Mouse (Mus musculus): ENCODE results near the gene Tmem132b. TPM values are rescaled to one million over a fixed set of nuclear protein-coding genes. Genes with fewer than 3 reads are reported as not detected.

The Tmem132b gene
- polyA plus RNA-seq, 1 experiment from 2014 or later = 0.36 TPM

DNA sequence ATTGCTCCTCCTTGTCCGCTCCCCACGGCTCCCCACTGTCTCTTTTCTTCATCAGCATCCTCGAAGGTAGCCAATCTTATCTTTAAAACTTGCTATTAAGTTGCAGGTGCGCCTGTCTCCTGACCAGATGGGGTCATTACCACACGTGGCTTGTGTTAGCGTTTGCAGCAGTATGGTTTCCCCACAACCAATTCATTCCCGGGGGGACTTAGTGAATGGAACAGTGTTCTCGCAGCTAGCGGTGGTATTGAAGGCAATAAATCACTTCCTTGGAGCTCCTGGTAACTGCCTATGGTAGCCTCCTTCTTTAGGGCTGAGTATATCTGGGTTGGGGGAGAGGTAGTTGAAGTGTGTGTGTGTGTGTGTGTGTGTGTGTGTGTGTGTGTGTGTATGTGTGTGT lies 196.4 kb downstream of the Tmem132b start:
- H3K4me1 ChIP-seq (ENCODE audit: control insufficient read depth, insufficient read depth, low read length) = no peaks in the 10 kb centered on the region
- H3K27me3 ChIP-seq (ENCODE audit: control insufficient read depth, insufficient read depth, low read length) = no peaks in the 10 kb centered on the region
- H3K9me3 ChIP-seq (ENCODE audit: control insufficient read depth, low read depth, low read length) = no peaks in the 10 kb centered on the region
- H3K4me2 ChIP-seq (replicated peaks; ENCODE audit: low read depth, low read length) = no peak overlapping the region
- 87% methylated on average over 9 of the region's 9 CpGs for WGBS
- H3K4me3 ChIP-seq (ENCODE audit: low read depth, low read length) = no peak overlapping the region
- no peak for ATAC-seq (ENCODE audit: insufficient number of reproducible peaks, insufficient read depth, low FRiP score, low read depth)
- no peak overlapping the region for H3K27ac ChIP-seq (ENCODE audit: low read length)
- no peaks in the 10 kb centered on the region for H3K36me3 ChIP-seq (ENCODE audit: control insufficient read depth, insufficient read depth, low read length)
- no peak overlapping the region for H3K9ac ChIP-seq (replicated peaks; ENCODE audit: low read depth, low read length)

DNA sequence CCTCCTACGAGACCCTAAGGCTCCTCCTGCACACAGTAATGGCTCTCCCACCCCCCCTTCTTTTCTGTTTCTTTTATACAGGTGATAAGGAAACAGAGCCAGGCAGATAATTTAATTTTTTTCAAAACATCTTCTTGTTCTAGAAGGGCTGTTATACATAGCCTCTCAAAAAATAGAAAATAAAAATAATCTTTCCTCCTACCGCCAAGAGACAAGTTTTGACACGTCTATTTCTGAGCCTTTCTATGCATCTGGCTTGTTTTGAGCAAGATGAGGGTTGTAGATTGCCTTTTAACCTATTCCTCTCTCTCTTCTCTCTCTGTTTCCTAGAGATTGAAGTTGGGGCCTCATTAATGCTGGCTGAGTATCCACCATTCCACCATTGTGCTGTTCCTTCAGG lies 196.9 kb downstream of the Tmem132b start:
- no peak overlapping the region for H3K9ac ChIP-seq (replicated peaks; ENCODE audit: low read depth, low read length)
- WGBS = 75% methylated on average over 3 of the region's 3 CpGs
- no peak for ATAC-seq (ENCODE audit: insufficient number of reproducible peaks, insufficient read depth, low FRiP score, low read depth)
- no peak overlapping the region for H3K4me2 ChIP-seq (replicated peaks; ENCODE audit: low read depth, low read length)
- H3K27ac ChIP-seq (ENCODE audit: low read length) = no peak overlapping the region
- no peaks in the 10 kb centered on the region for H3K27me3 ChIP-seq (ENCODE audit: control insufficient read depth, insufficient read depth, low read length)
- H3K9me3 ChIP-seq (ENCODE audit: control insufficient read depth, low read depth, low read length) = no peaks in the 10 kb centered on the region
- H3K4me1 ChIP-seq (ENCODE audit: control insufficient read depth, insufficient read depth, low read length) = no peaks in the 10 kb centered on the region
- H3K4me3 ChIP-seq (ENCODE audit: low read depth, low read length) = no peak overlapping the region
- no peaks in the 10 kb centered on the region for H3K36me3 ChIP-seq (ENCODE audit: control insufficient read depth, insufficient read depth, low read length)

DNA sequence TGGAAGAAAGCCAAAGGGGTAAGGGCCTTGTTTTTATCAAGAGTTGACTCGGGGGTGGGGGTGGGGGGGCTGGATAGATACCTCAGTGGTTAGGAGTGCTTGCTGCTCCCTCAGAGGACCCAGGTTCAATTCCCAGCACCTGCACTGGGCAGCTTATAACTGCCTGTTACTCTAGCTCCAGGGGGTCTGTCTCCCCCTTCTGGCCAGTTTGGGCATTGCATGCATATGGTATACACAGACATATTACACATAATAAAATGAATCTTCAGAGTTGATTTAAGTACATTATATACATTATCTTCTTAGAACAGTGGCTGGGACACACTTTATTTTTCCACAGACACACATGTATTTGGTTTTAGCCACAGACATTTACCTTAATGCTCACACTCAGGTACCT lies 202.2 kb downstream of the Tmem132b start:
- no peak for ATAC-seq (ENCODE audit: insufficient number of reproducible peaks, insufficient read depth, low FRiP score, low read depth)

DNA sequence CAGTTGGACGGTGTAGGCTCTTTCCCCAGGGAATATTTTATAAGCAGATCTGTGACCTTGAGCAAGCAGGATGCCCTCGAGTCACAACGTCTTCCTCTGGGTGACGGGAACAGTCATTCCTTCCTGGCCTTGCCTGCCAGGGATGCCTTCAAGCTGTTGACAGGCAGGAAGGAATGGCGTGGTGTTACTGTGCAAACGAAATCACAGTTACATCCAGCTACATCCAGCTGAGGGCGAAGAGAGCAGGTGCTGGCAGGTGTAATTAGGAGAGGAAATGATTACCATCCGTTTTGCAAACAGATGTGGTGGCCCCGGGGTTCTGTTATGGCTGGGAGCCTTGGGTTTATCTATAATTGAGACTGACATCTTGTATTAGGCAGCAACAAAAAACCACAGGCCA lies 205.5 kb downstream of the Tmem132b start:
- Histone ChIP-seq H3K27ac (ENCODE audit: low read length) (no peak overlapping the region), H3K4me2 (replicated peaks; ENCODE audit: low read depth, low read length) (no peak overlapping the region), H3K36me3 (ENCODE audit: control insufficient read depth, insufficient read depth, low read length) (no peaks in the 10 kb centered on the region), H3K4me3 (ENCODE audit: low read depth, low read length) (no peak overlapping the region), H3K27me3 (ENCODE audit: control insufficient read depth, insufficient read depth, low read length) (no peaks in the 10 kb centered on the region), H3K4me1 (ENCODE audit: control insufficient read depth, insufficient read depth, low read length) (no peaks in the 10 kb centered on the region), H3K9me3 (ENCODE audit: control insufficient read depth, low read depth, low read length) (no peaks in the 10 kb centered on the region), H3K9ac (replicated peaks; ENCODE audit: low read depth, low read length) (no peak overlapping the region)
- WGBS = 50% methylated on average over 9 of the region's 9 CpGs
- no peak for ATAC-seq (ENCODE audit: insufficient number of reproducible peaks, insufficient read depth, low FRiP score, low read depth)

More for the DNA sequence above, 202.2 kb downstream of the Tmem132b start:
- no peaks in the 10 kb centered on the region for H3K4me1 ChIP-seq (ENCODE audit: control insufficient read depth, insufficient read depth, low read length)
- H3K27me3 ChIP-seq (ENCODE audit: control insufficient read depth, insufficient read depth, low read length) = no peaks in the 10 kb centered on the region
- WGBS = 94% methylated on average over 1 of the region's 1 CpGs
- no peak overlapping the region for H3K4me2 ChIP-seq (replicated peaks; ENCODE audit: low read depth, low read length)
- H3K27ac ChIP-seq (ENCODE audit: low read length) = no peak overlapping the region
- no peaks in the 10 kb centered on the region for H3K36me3 ChIP-seq (ENCODE audit: control insufficient read depth, insufficient read depth, low read length)
- no peak overlapping the region for H3K9ac ChIP-seq (replicated peaks; ENCODE audit: low read depth, low read length)
- H3K9me3 ChIP-seq (ENCODE audit: control insufficient read depth, low read depth, low read length) = no peaks in the 10 kb centered on the region
- no peak overlapping the region for H3K4me3 ChIP-seq (ENCODE audit: low read depth, low read length)

DNA sequence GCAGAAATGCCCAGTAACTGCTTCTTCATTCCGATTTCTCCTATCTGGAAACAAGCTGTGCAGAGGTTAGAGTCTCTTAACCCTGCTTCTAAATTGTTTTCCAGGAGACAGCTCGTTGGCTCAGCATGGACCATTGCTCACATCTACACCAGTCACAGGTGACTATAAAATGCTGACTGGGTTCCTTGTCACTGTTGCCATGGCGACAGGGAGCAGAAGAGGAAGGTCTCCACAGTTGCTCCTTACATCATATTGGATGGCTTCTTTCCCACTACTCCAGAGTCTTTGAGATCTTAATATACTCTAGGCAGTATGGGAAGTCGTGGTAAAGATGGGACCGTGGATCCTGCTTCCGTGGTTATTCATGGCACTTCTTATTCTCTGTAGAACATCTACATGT lies 211.9 kb downstream of the Tmem132b start:
- Histone ChIP-seq H3K36me3 (ENCODE audit: control insufficient read depth, insufficient read depth, low read length) (no peaks in the 10 kb centered on the region), H3K9me3 (ENCODE audit: control insufficient read depth, low read depth, low read length) (no peaks in the 10 kb centered on the region), H3K9ac (replicated peaks; ENCODE audit: low read depth, low read length) (no peak overlapping the region), H3K4me3 (ENCODE audit: low read depth, low read length) (no peak overlapping the region), H3K27me3 (ENCODE audit: control insufficient read depth, insufficient read depth, low read length) (no peaks in the 10 kb centered on the region), H3K27ac (ENCODE audit: low read length) (no peak overlapping the region), H3K4me1 (ENCODE audit: control insufficient read depth, insufficient read depth, low read length) (no peaks in the 10 kb centered on the region), H3K4me2 (replicated peaks; ENCODE audit: low read depth, low read length) (no peak overlapping the region)
- 79% methylated on average over 6 of the region's 6 CpGs for WGBS
- ATAC-seq (ENCODE audit: insufficient number of reproducible peaks, insufficient read depth, low FRiP score, low read depth) = no peak

DNA sequence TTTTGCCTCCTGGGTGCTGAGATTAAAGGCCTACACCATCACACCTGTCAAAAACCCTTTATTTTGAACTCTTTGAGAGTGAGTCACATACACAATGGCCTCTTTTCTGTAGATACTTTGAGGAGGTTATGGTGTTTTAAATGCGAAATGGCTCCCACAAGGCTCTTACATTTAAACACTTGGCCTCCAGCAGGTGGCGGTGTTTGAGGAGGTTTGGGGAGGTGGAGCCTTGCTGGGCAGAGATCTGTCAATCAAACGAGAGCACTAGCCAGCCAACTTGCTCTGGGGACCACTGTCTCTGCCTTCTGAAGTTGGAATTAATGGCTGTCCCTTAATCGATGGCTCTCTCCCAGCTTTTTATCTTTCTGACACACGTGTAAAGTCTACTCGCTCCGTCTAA lies 214.2 kb downstream of the Tmem132b start:
- no peak overlapping the region for H3K4me3 ChIP-seq (ENCODE audit: low read depth, low read length)
- WGBS = 60% methylated on average over 7 of the region's 7 CpGs
- no peaks in the 10 kb centered on the region for H3K27me3 ChIP-seq (ENCODE audit: control insufficient read depth, insufficient read depth, low read length)
- no peak for ATAC-seq (ENCODE audit: insufficient number of reproducible peaks, insufficient read depth, low FRiP score, low read depth)
- H3K27ac ChIP-seq (ENCODE audit: low read length) = no peak overlapping the region
- no peak overlapping the region for H3K9ac ChIP-seq (replicated peaks; ENCODE audit: low read depth, low read length)
- no peaks in the 10 kb centered on the region for H3K9me3 ChIP-seq (ENCODE audit: control insufficient read depth, low read depth, low read length)
- no peaks in the 10 kb centered on the region for H3K4me1 ChIP-seq (ENCODE audit: control insufficient read depth, insufficient read depth, low read length)
- H3K36me3 ChIP-seq (ENCODE audit: control insufficient read depth, insufficient read depth, low read length) = no peaks in the 10 kb centered on the region
- H3K4me2 ChIP-seq (replicated peaks; ENCODE audit: low read depth, low read length) = no peak overlapping the region

DNA sequence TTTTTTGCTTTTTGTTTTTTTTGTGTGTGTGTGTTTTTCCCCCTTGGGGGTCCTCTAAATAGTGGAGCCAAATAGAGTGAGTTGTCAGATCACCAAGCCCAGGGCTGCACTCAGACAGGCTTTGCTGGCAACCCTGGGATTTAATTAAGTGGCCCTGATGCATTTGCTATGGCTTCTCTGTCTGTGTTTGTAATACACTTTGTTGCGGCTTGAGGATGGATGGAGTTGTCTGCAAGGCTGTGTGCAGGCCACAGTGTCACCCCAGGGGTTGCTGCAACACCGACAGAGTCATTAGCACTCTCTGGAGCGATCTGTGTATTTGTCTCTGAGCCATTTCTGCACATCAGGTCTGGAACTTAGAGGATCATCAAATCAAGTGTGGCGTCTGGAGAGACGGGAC lies 219.9 kb downstream of the Tmem132b start:
- Histone ChIP-seq H3K4me2 (replicated peaks; ENCODE audit: low read depth, low read length) (no peak overlapping the region), H3K9me3 (ENCODE audit: control insufficient read depth, low read depth, low read length) (no peaks in the 10 kb centered on the region), H3K9ac (replicated peaks; ENCODE audit: low read depth, low read length) (no peak overlapping the region), H3K27ac (ENCODE audit: low read length) (no peak overlapping the region), H3K27me3 (ENCODE audit: control insufficient read depth, insufficient read depth, low read length) (no peaks in the 10 kb centered on the region), H3K36me3 (ENCODE audit: control insufficient read depth, insufficient read depth, low read length) (no peaks in the 10 kb centered on the region), H3K4me3 (ENCODE audit: low read depth, low read length) (no peak overlapping the region), H3K4me1 (ENCODE audit: control insufficient read depth, insufficient read depth, low read length) (no peaks in the 10 kb centered on the region)
- ATAC-seq (ENCODE audit: insufficient number of reproducible peaks, insufficient read depth, low FRiP score, low read depth) = no peak
- WGBS = 63% methylated on average over 5 of the region's 5 CpGs

DNA sequence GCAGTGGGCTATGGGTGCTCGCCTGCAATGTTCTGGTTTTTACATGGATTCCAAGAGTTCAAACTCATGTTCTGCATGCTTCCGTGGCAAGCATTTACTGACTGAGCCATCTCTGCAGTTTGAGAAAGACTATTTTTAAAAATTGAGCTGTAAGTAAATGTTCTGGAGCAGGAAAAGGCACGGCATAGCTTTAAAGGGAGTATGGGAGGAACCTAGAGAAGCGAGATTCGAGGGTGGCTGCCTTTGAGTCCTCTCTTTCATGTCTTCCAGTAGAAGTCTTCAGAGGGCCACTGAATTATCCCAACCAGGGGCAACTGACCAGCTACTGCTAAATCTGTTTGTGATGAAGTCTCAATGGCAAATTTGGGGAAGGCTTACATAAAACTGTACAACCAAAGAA lies 221.0 kb downstream of the Tmem132b start:
- Histone ChIP-seq H3K27ac (ENCODE audit: low read length) (no peak overlapping the region), H3K9ac (replicated peaks; ENCODE audit: low read depth, low read length) (no peak overlapping the region), H3K4me3 (ENCODE audit: low read depth, low read length) (no peak overlapping the region), H3K4me1 (ENCODE audit: control insufficient read depth, insufficient read depth, low read length) (no peaks in the 10 kb centered on the region), H3K4me2 (replicated peaks; ENCODE audit: low read depth, low read length) (no peak overlapping the region), H3K36me3 (ENCODE audit: control insufficient read depth, insufficient read depth, low read length) (no peaks in the 10 kb centered on the region), H3K9me3 (ENCODE audit: control insufficient read depth, low read depth, low read length) (no peaks in the 10 kb centered on the region), H3K27me3 (ENCODE audit: control insufficient read depth, insufficient read depth, low read length) (no peaks in the 10 kb centered on the region)
- no peak for ATAC-seq (ENCODE audit: insufficient number of reproducible peaks, insufficient read depth, low FRiP score, low read depth)
- 85% methylated on average over 5 of the region's 5 CpGs for WGBS

DNA sequence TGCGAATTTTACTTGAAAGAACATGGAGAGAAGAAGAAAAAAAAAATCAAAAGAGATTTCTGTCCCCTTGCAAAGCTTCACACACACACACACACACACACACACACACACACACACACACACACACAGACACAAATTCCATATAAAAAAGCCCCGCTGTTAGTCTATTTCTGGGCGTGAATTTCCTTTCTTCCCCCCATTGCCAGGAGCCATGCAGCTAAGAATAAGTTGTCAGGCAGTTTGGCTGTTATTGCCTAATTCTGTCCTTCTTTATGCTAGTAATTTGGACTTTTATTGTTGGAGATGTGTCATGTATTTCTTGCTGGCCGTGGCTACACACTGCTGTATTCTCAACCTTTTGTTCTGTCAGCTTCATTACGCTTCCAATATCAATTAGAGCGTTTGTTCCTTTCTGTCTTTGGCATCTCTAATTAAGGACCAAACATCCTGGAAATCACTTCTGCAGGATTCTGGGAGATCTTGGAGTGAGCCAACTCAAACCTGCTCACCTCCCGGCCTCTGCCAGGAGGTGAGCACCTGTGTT lies 225.5 kb downstream of the Tmem132b start:
- 87% methylated on average over 7 of the region's 7 CpGs for WGBS
- H3K9me3 ChIP-seq (ENCODE audit: control insufficient read depth, low read depth, low read length) = no peaks in the 10 kb centered on the region
- ATAC-seq (ENCODE audit: insufficient number of reproducible peaks, insufficient read depth, low FRiP score, low read depth) = no peak
- H3K36me3 ChIP-seq (ENCODE audit: control insufficient read depth, insufficient read depth, low read length) = no peaks in the 10 kb centered on the region
- no peaks in the 10 kb centered on the region for H3K4me1 ChIP-seq (ENCODE audit: control insufficient read depth, insufficient read depth, low read length)
- no peaks in the 10 kb centered on the region for H3K27me3 ChIP-seq (ENCODE audit: control insufficient read depth, insufficient read depth, low read length)
- H3K4me3 ChIP-seq (ENCODE audit: low read depth, low read length) = no peak overlapping the region
- H3K9ac ChIP-seq (replicated peaks; ENCODE audit: low read depth, low read length) = no peak overlapping the region
- no peak overlapping the region for H3K27ac ChIP-seq (ENCODE audit: low read length)
- H3K4me2 ChIP-seq (replicated peaks; ENCODE audit: low read depth, low read length) = no peak overlapping the region
